Mouse (Mus musculus) embryonic facial prominence, embryonic 10.5 days (tissue): ENCODE measurements around the gene Nav2. TPM values are rescaled to one million over a fixed set of nuclear protein-coding genes. Genes with fewer than 3 reads are reported as not detected.

Experiments
- DNase-seq: peaks from one replicate; pipeline ENCODE4 v3.0.0-alpha.2; 2017; ENCODE audit warnings: low spot score
- H3K27ac ChIP-seq: fragments of 300-500 bp; sonication (generic); replicated peaks from 2 replicates; pipeline ENCODE4 v1.5.1; 2016; ENCODE audit warnings: mild to moderate bottlenecking
- H3K27me3 ChIP-seq: fragments of 300-500 bp; sonication (generic); replicated peaks from 2 replicates; pipeline ENCODE4 v1.6.1; 2016; ENCODE audit warnings: low read depth, mild to moderate bottlenecking; ENCODE audit not compliant: poor library complexity, severe bottlenecking
- H3K36me3 ChIP-seq: fragments of 300-500 bp; sonication (generic); replicated peaks from 2 replicates; pipeline ENCODE4 v1.6.1; 2016; ENCODE audit warnings: mild to moderate bottlenecking, moderate library complexity
- H3K4me1 ChIP-seq: fragments of 300-500 bp; sonication (generic); 2 replicates; pipeline ENCODE4 v1.6.1; 2016
- H3K4me3 ChIP-seq: fragments of 300-500 bp; sonication (generic); 2 replicates; pipeline ENCODE4 v1.5.1; 2016; ENCODE audit warnings: mild to moderate bottlenecking, moderate library complexity
- H3K9me3 ChIP-seq: fragments of 300-500 bp; sonication (generic); 2 replicates; pipeline ENCODE4 v1.6.1; 2016; ENCODE audit warnings: mild to moderate bottlenecking
- WGBS: fragments of 180-500 bp; shearing (Covaris S2); methylation state at CpG from one replicate; pipeline ENCODE4 v1.1.7; 2016; 5-methylcytosine and 5-hydroxymethylcytosine counted together
- polyA plus RNA-seq: library from polyadenylated mRNA; unstranded; fragments of >200 nt; fragmentation: Nextera tagmentation; extraction: Ambion mirVana; gene quantifications from 2 replicates; pipeline ENCODE4 v1.2.1, GENCODE M21; 2016

The Nav2 gene
- polyA plus RNA-seq, 1 experiment from 2014 or later, result 11.5 TPM

GRCm38 (mm10) chr7:49199366-49199765 is 290.9 kb downstream of the Nav2 start:
- Histone ChIP-seq H3K36me3 (no peaks in the 10 kb centered on the region), H3K4me3 (no peak overlapping the region), H3K9me3 (no peaks in the 10 kb centered on the region), H3K27me3 (no peaks in the 10 kb centered on the region), H3K27ac (no peak overlapping the region), H3K4me1 (peaks cover 6% of the 10 kb centered on the region; the same call in 1 of the 2 replicates)
- 69% methylated on average over 6 of the region's 6 CpGs for WGBS
- DNase-seq, result no peak

DNA sequence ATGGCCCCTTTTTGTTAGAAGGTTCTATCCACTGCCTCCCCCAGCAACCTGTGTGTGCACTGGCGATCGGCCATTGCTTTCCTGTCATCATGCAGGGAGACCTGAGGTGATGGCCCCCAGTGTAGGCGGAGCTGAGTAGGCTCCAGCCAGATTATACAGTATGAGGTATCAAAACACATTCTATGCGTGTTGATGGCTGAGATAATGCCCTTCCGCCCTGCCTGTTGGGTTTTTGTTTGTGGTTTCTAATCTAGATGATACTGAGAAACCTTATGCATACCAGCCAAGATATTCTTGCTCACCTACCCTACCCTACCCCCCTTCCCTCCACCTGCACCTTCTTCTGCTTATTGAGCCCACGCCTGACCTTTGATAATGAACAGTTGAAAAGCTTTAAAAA is 291.8 kb downstream of the Nav2 start:
- no peak overlapping the region for H3K4me3 ChIP-seq
- H3K9me3 ChIP-seq, result no peaks in the 10 kb centered on the region
- no peak overlapping the region for H3K27ac ChIP-seq
- WGBS, result 93% methylated on average over 6 of the region's 6 CpGs
- DNase-seq, result no peak
- no peaks in the 10 kb centered on the region for H3K27me3 ChIP-seq
- no peaks in the 10 kb centered on the region for H3K36me3 ChIP-seq
- H3K4me1 ChIP-seq, result peaks cover 6% of the 10 kb centered on the region; the same call in 1 of the 2 replicates

DNA sequence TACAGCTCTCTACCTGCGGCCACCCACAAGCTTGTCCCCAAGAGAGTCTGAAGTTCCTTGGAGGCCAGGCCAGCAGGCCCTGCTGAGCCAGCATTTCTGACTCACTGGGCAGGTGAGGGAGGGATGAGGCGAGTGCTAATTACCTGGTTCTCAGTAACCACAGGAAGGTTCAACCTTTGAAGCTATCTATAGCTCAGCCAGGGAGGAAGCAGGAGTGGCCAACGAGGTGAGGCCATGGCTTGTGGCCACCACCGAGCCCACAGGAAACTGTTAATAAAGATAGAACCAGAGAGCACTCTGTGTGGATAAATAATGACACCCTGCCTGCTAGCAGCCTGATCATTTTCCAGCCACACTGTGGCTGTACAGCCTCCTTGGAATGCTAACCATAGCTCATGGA is 294.5 kb downstream of the Nav2 start:
- H3K4me3 ChIP-seq, result no peak overlapping the region
- WGBS, result 69% methylated on average over 4 of the region's 4 CpGs
- no peaks in the 10 kb centered on the region for H3K36me3 ChIP-seq
- no peak for DNase-seq
- 0 out of 2 replicates have a peak, but pooled peaks cover 2% of the 10 kb centered on the region for H3K4me1 ChIP-seq
- no peaks in the 10 kb centered on the region for H3K27me3 ChIP-seq
- no peaks in the 10 kb centered on the region for H3K9me3 ChIP-seq
- H3K27ac ChIP-seq, result no peak overlapping the region

- H3K27me3 ChIP-seq, result no peaks in the 10 kb centered on the region
- WGBS, result 88% methylated on average over 3 of the region's 3 CpGs
- DNase-seq, result no peak
- no peaks in the 10 kb centered on the region for H3K9me3 ChIP-seq
- H3K27ac ChIP-seq, result no peak overlapping the region
- no peak overlapping the region for H3K4me3 ChIP-seq
- peaks cover 5% of the 10 kb centered on the region; the same call in 1 of the 2 replicates for H3K4me1 ChIP-seq
- no peaks in the 10 kb centered on the region for H3K36me3 ChIP-seq
Observed at GRCm38 (mm10) chr7:49204856-49205255, 296.3 kb downstream of the Nav2 start.

GRCm38 (mm10) chr7:49205551-49205950 is 297.0 kb downstream of the Nav2 start:
- DNase-seq, result no peak
- H3K4me3 ChIP-seq, result no peak overlapping the region
- WGBS, result 82% methylated on average over 1 of the region's 1 CpGs

GRCm38 (mm10) chr7:49206775-49207676 is 298.5 kb downstream of the Nav2 start:
- no peak for DNase-seq
- no peaks in the 10 kb centered on the region for H3K27me3 ChIP-seq
- no peaks in the 10 kb centered on the region for H3K36me3 ChIP-seq
- 82% methylated on average over 5 of the region's 5 CpGs for WGBS
- no peaks in the 10 kb centered on the region for H3K9me3 ChIP-seq
- H3K4me3 ChIP-seq, result no peak overlapping the region
- H3K27ac ChIP-seq, result no peak overlapping the region
- H3K4me1 ChIP-seq, result peaks cover 5% of the 10 kb centered on the region; the same call in 1 of the 2 replicates

More at GRCm38 (mm10) chr7:49205551-49205950, 297.0 kb downstream of the Nav2 start:
- Histone ChIP-seq H3K27me3 (no peaks in the 10 kb centered on the region), H3K36me3 (no peaks in the 10 kb centered on the region), H3K4me1 (peaks cover 5% of the 10 kb centered on the region; the same call in 1 of the 2 replicates), H3K27ac (no peak overlapping the region), H3K9me3 (no peaks in the 10 kb centered on the region)

DNA sequence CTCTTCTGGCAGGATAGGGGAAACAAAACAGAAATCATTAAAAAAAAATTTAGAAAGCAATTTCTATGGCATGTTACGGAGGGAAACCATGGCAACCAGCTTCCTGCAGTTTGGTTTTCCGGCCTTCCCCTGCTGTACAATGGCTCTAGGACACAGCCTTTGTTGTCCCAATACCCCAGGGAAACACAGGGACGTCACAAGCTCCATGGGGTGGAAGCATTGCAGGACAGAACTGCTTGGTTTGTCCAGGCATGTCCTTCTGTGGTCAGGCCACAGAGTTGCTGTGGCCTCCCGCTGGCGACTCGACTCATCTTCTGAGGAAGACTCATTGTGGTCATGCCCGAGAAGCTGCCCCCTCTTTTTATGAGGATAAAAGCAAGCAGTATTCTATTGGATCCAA is 301.0 kb downstream of the Nav2 start:
- Histone ChIP-seq H3K9me3 (no peaks in the 10 kb centered on the region), H3K27ac (0 out of 2 replicates have a peak overlapping the region, but pooled peaks have one; percentile 3), H3K4me3 (no peak overlapping the region), H3K4me1 (peaks cover 5% of the 10 kb centered on the region; the same call in 1 of the 2 replicates), H3K36me3 (no peaks in the 10 kb centered on the region), H3K27me3 (no peaks in the 10 kb centered on the region)
- DNase-seq, result no peak
- 60% methylated on average over 7 of the region's 7 CpGs for WGBS

DNA sequence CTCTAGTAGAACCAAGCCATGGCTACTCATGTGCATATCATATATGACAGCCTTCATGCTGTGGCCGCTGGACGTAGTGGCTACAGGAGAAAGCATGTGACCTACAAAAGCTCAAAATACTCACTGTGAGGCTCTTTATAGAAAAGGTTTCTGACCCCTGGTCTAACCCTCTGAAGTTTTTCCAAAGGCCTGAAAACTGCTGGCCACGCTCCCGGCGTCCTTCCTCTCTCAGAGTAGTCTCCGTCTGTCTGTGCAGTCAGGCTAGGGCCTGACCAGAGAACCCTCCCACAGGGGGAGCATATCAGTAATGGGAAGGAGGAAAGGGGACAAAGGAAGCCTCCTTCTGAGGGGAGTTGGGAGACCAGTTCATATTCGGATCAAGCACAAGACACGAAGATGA is 302.2 kb downstream of the Nav2 start:
- Histone ChIP-seq H3K27ac (no peak overlapping the region), H3K9me3 (no peaks in the 10 kb centered on the region), H3K27me3 (no peaks in the 10 kb centered on the region), H3K36me3 (no peaks in the 10 kb centered on the region), H3K4me1 (peaks cover 5% of the 10 kb centered on the region; the same call in 1 of the 2 replicates), H3K4me3 (no peak overlapping the region)
- no peak for DNase-seq
- WGBS, result 88% methylated on average over 8 of the region's 8 CpGs

GRCm38 (mm10) chr7:49213011-49213410 is 304.5 kb downstream of the Nav2 start:
- 83% methylated on average over 4 of the region's 4 CpGs for WGBS
- H3K4me3 ChIP-seq, result no peak overlapping the region
- peaks cover 14% of the 10 kb centered on the region for H3K4me1 ChIP-seq
- DNase-seq, result no peak
- no peaks in the 10 kb centered on the region for H3K27me3 ChIP-seq
- H3K36me3 ChIP-seq, result no peaks in the 10 kb centered on the region
- H3K9me3 ChIP-seq, result no peaks in the 10 kb centered on the region
- H3K27ac ChIP-seq, result no peak overlapping the region

GRCm38 (mm10) chr7:49217786-49218185 is 309.3 kb downstream of the Nav2 start:
- H3K4me1 ChIP-seq, result peaks cover 19% of the 10 kb centered on the region
- DNase-seq, result peak; percentile 46
- H3K9me3 ChIP-seq, result 0 out of 2 replicates have a peak, but pooled peaks cover 2% of the 10 kb centered on the region
- H3K27ac ChIP-seq, result no peak overlapping the region
- no peak overlapping the region for H3K4me3 ChIP-seq
- 55% methylated on average over 6 of the region's 6 CpGs for WGBS
- H3K36me3 ChIP-seq, result no peaks in the 10 kb centered on the region
- H3K27me3 ChIP-seq, result no peaks in the 10 kb centered on the region

DNA sequence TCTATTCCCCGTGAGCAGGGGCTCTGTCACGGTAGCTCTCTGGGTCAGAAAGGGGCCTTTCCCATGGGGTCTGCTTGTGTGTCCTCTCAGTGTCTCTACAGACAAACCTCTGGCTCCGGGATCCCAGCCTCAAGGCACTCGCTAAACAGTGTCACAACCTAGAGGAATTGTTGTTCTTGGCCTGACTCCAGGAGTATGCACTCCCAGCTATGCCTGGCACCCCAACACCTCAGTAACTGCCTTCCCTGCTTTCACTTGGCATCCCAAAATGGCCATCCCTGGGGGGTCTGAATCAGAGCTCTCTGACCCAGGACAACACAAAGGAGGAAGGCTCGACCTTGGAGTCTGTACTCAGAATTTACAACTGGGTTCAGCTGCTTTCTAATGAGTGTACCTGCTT is 317.2 kb downstream of the Nav2 start:
- Histone ChIP-seq H3K27me3 (no peaks in the 10 kb centered on the region; the same call in 1 of the 2 replicates), H3K4me3 (no peak overlapping the region), H3K9me3 (0 out of 2 replicates have a peak, but pooled peaks cover 2% of the 10 kb centered on the region), H3K36me3 (no peaks in the 10 kb centered on the region), H3K4me1 (no peaks in the 10 kb centered on the region), H3K27ac (no peak overlapping the region)
- DNase-seq, result no peak
- WGBS, result 80% methylated on average over 5 of the region's 5 CpGs

GRCm38 (mm10) chr7:49232969-49233368 is 324.5 kb downstream of the Nav2 start:
- no peaks in the 10 kb centered on the region for H3K27me3 ChIP-seq
- H3K4me1 ChIP-seq, result peaks cover 6% of the 10 kb centered on the region
- H3K36me3 ChIP-seq, result no peaks in the 10 kb centered on the region
- DNase-seq, result no peak
- no peak overlapping the region for H3K4me3 ChIP-seq
- H3K9me3 ChIP-seq, result no peaks in the 10 kb centered on the region
- 87% methylated on average over 2 of the region's 2 CpGs for WGBS
- H3K27ac ChIP-seq, result no peak overlapping the region

DNA sequence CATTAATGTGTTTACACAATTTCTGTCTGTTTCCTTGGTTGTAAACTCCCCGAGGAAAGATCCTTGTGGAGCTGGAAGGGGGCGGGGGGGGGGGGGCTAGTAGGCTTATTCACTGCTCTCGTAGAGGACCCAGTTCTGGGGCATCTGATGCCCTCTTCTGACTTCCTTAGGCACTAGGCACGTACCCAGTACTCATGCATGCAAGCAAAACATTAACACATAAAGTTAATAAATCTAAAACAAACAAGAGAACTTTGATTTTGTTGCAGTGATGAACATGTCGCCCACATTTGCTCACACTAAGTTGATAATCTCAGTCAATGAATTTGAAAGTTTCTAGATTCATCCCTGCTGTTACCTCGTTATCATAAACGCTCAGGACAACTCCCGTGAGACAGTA is 325.8 kb downstream of the Nav2 start:
- Histone ChIP-seq H3K4me1 (peaks cover 6% of the 10 kb centered on the region), H3K27ac (no peak overlapping the region), H3K36me3 (no peaks in the 10 kb centered on the region), H3K9me3 (no peaks in the 10 kb centered on the region), H3K27me3 (no peaks in the 10 kb centered on the region), H3K4me3 (no peak overlapping the region)
- no peak for DNase-seq
- 78% methylated on average over 8 of the region's 8 CpGs for WGBS
